Mouse (Mus musculus): Measurements from ENCODE around the gene Capn11.
"Not testable (repeated sequence)": the region's sequence is repeated elsewhere in the genome, so short reads cannot be mapped to it uniquely, and the experiment has no call there.

Gene Capn11

GRCm38 (mm10) chr17:45629861-45630694, 29.0 kb downstream of the Capn11 start:
- in situ Hi-C loops (cut with MboI, MseI), result loop anchor here (5.0 kb wide), 1 partner anchor 43 kb away; no protein-coding TSS in a partner anchor

GRCm38 (mm10) chr17:45628885-45629855, 30.0 kb downstream of the Capn11 start:
- in situ Hi-C loops (cut with MboI, MseI), result loop anchor here (5.0 kb wide), 1 partner anchor 42 kb away; no protein-coding TSS in a partner anchor

GRCm38 (mm10) chr17:45628160-45628559, 31.0 kb downstream of the Capn11 start:
- in situ Hi-C loops (cut with MboI, MseI), result loop anchor here (5.0 kb wide), 1 partner anchor 41 kb away; no protein-coding TSS in a partner anchor

DNA sequence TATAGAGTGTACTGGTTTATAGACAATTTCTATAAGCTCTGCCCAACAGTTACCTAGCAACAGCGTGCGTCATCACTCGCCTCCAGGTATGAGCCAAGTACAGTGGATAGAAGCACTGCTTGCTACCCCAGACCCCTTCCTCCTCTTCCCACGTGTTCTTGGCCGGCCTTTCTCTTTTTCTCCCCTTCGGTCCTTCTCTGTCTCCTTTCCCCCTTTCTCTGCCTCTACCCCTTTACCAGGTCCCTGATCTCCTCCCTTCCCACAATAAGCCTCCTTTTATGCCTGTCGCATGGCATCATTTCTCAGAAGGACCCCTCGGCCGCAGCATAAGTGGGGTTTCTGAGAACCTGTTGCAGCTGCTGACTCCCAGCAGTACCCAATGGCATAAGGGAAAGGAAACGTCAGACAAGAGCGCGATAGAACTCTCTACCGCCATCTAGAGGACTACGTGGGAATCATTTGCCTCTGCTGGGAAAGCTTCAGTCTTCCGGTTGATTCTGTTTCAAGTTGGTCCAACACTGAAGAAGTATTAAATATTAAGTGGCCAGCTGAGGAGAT, 32.5 kb downstream of the Capn11 start:
- in situ Hi-C loops (cut with MboI, MseI), result loop anchor here (5.0 kb wide), 1 partner anchor 39 kb away; no protein-coding TSS in a partner anchor

- in situ Hi-C loops (cut with MboI, MseI), result not testable (repeated sequence)
These were observed 35.7 kb downstream of the Capn11 start for GRCm38 (mm10) chr17:45623425-45623824.

- in situ Hi-C loops (cut with MboI, MseI), result no loop called here
These were observed 39.5 kb downstream of the Capn11 start for GRCm38 (mm10) chr17:45619386-45620256.

- in situ Hi-C loops (cut with MboI, MseI), result no loop called here
These were observed 40.2 kb downstream of the Capn11 start for GRCm38 (mm10) chr17:45618941-45619385.

DNA sequence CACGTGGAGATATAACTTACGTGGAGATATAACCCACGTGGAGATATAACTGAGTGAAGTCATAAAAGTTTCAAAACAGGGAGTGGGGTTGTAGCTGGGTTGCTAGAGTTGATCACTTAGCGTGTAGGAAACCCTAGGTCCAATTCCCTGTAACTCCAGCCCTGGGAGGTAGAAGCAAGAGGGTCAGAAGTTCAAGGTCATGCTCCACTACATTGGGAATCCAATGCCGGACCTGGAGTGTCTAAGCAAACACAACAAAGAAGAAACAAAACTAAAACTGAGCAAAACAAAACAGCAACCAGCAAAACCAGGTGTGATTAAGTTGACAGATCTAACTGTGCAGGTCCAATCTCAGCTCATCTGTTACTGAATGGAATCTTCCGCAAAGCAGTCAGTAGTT, 41.5 kb downstream of the Capn11 start:
- in situ Hi-C loops (cut with MboI, MseI), result no loop called here

DNA sequence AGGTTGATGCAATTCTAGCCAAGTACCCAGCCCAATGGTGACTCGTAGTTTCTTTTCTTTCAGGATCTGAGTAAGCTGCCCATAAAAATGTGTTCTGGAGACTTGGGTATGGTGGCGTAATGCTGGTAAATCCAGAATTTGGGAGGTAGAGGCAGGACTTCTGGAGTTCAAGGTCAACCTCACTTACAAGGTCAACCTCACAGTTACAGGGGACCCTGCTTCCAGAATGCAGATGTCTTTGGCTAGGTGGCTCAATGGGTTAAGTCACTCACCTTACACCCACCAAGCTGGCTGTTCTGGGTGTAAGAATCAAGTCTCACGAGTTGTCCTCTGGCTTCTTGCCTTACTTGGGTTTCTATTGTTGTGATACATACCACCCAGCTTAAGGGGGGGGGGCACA, 42.4 kb downstream of the Capn11 start:
- in situ Hi-C loops (cut with MboI, MseI), result no loop called here

DNA sequence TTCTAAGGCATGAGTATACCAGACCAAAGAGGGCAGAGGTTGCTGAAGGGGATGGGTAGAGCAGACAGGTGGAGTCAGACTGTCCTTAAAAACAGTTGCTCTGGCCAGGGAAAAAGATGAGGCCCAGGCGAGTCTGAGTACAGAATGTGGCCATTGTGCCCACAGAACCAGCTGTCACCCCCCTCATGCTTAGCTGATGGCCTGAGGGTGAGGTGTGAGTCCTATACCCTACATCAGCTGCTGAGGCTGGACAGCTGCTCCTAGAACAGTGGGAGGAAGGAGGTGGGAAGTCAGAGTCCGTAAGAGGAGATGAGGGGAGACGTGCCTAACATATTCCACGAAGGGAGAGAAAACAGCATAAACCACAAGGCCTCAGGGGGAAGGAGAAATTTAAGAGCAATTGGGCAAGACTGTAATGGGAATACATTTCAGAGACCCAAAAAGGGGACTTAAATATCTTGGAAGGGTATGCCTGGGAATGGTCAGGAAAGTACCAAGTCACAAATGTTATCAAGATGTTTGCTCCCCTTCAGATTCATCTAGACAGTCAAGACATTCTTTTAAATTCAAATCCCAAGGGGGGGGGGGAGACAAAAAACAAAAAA, 43.0 kb downstream of the Capn11 start:
- in situ Hi-C loops (cut with MboI, MseI), result no loop called here

DNA sequence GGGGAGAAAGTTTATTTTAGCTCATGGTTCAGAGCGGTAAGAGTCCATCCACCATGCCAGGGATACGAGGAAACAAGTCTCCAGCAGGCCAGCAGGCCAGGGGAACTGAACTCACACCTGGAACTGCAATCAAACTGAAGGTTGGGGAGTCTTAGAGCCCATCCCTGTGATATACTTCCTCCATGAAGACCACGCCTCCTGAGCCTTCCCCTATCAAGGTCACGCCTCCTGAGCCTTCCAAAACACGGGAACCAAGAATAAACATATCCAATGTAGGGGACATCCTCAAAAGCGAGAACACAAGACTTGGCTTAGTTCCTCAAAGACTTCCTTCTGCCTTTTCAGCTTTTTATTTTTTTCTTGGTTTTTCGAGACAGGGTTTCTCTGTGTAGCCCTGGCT, 46.2 kb downstream of the Capn11 start:
- in situ Hi-C loops (cut with MboI, MseI), result no loop called here

DNA sequence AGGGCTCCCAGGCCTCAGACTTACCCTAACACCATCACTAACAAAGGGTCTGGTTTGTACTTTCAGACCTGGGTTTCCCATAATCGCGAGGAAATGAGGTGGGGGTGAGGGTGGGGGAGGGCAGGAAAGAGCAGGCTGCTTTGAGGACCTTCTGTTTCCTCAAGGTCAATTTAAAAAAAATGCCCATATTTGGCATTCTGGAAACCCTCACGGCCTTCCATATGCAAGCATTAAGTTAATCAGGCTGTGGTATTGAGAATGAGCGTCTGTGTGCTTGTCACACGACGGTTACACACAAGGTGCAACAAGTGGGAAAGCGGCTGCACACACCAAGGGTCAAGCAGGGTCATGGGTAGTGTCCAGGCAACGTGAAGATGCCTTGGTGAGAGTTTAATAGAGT, 47.1 kb downstream of the Capn11 start:
- in situ Hi-C loops (cut with MboI, MseI), result no loop called here

GRCm38 (mm10) chr17:45610144-45610866, 48.8 kb downstream of the Capn11 start:
- in situ Hi-C loops (cut with MboI, MseI), result no loop called here

GRCm38 (mm10) chr17:45608396-45608795, 50.7 kb downstream of the Capn11 start:
- in situ Hi-C loops (cut with MboI, MseI), result loop anchor here (10.0 kb wide), 1 partner anchor 1406 kb away; the partner anchor contains the start of gene Ubr2

DNA sequence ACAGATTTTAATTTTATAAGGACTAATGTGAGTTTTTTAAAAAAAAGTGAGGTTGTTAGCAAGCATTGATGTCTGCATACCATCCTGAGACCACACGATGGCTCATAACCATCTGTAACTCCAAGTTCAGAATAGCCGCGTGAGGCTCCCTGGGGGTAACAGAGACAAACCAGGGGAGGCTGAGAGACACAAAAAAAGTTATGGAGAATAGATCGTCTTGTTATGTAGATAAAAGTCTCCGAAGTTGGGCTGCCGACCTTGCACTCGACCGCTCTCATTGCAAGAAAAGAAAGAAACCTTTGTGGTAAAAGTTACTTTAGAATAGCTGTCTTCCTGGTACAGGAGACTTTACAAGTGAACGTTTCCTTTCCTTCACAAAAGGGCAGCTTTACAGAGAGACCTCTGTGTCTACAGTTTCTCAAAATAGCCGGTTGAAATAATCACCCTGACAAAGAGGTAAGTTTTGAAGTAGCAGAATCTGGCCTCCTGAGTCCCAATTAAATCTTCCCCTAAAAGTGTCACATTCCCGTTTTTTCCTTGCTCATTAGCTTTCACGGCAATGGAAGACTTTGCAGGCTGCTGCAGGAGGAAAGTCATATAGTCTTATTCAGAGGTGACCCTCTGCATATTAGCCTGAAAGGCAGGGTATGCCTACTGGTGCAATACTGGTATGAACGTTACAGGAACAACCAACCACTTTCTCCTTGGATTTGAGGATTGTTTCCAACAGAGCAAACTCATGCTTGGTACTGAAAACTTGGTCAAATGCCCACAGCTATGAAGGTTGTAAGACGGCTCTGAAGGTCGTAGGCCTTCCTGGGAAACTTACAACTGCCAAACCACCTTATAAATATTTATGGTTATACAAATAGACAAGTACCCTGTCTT, 51.9 kb downstream of the Capn11 start:
- in situ Hi-C loops (cut with MboI, MseI), result loop anchor here (10.0 kb wide), 1 partner anchor 1408 kb away; the partner anchor contains the start of gene Ubr2

DNA sequence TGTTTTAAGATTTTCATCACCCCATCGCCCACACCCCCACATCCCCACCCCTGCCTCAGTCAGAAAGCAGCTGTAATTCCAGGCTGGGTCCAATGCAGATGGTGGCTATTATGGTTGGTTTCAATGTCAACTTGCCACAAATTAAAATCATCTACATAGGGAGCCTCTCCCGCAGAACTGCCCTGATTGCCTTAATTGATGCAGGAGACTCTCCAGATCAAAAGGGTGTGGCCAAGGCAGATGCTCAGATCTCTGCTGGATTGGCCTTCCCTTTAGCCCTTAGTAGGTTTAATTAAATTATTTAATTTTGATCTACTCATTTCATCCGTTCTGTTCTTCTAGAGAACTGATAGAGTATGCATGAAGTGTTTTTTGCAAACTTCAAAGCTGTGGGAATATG, 56.1 kb downstream of the Capn11 start:
- in situ Hi-C loops (cut with MboI, MseI), result loop anchor here (10.0 kb wide), 1 partner anchor 1412 kb away; the partner anchor contains the start of gene Ubr2

GRCm38 (mm10) chr17:45601877-45602304, 57.2 kb downstream of the Capn11 start, which contains the start of gene Mymx:
Gene Mymx, minus strand, starts transcription at chr17:45602102.
- in situ Hi-C loops (cut with MboI, MseI), result loop anchor here (10.0 kb wide), 1 partner anchor 1413 kb away; the partner anchor contains the start of gene Ubr2

GRCm38 (mm10) chr17:45601325-45601724, 57.8 kb downstream of the Capn11 start:
- in situ Hi-C loops (cut with MboI, MseI), result loop anchor here (10.0 kb wide), 1 partner anchor 1413 kb away; the partner anchor contains the start of gene Ubr2
